Mouse (Mus musculus) heart, embryonic 12.5 days (tissue): ENCODE data around the gene E2f1. TPM values are rescaled to one million over a fixed set of nuclear protein-coding genes. Genes with fewer than 3 reads are reported as not detected.

Experiments used
- ATAC-seq: fragments of 200-750 bp; cut with Nextera tagmentation; 2 replicates; pipeline ENCODE4 v1.8.0; 2017; ENCODE audit warnings: moderate TSS enrichment, moderate library complexity; ENCODE audit not compliant: insufficient number of reproducible peaks, low FRiP score
- H3K27ac ChIP-seq: fragments of 300-500 bp; sonication (generic); 2 replicates; pipeline ENCODE4 v1.5.1; 2016; ENCODE audit warnings: mild to moderate bottlenecking, moderate library complexity; ENCODE audit not compliant: poor library complexity, severe bottlenecking
- H3K27me3 ChIP-seq: fragments of 300-500 bp; sonication (generic); replicated peaks from 2 replicates; pipeline ENCODE4 v1.6.1; 2016; ENCODE audit warnings: mild to moderate bottlenecking, moderate library complexity
- H3K36me3 ChIP-seq: fragments of 300-500 bp; sonication (generic); 2 replicates; pipeline ENCODE4 v1.6.1; 2016; ENCODE audit warnings: mild to moderate bottlenecking, moderate library complexity
- H3K4me1 ChIP-seq: fragments of 300-500 bp; sonication (generic); replicated peaks from 2 replicates; pipeline ENCODE4 v1.6.1; 2016; ENCODE audit warnings: mild to moderate bottlenecking
- H3K4me2 ChIP-seq: fragments of 300-500 bp; sonication (generic); 2 replicates; pipeline ENCODE4 v1.6.1; 2016; ENCODE audit warnings: mild to moderate bottlenecking, moderate library complexity
- H3K4me3 ChIP-seq: fragments of 300-500 bp; sonication (generic); 2 replicates; pipeline ENCODE4 v1.5.1; 2016; ENCODE audit warnings: mild to moderate bottlenecking
- H3K9ac ChIP-seq: fragments of 300-500 bp; sonication (generic); 2 replicates; pipeline ENCODE4 v1.6.1; 2016; ENCODE audit warnings: mild to moderate bottlenecking, moderate library complexity
- H3K9me3 ChIP-seq: fragments of 300-500 bp; sonication (generic); replicated peaks from 2 replicates; pipeline ENCODE4 v1.6.1; 2016; ENCODE audit warnings: mild to moderate bottlenecking, moderate library complexity
- WGBS: fragments of 180-500 bp; shearing (Covaris S2); methylation state at CpG from one replicate; pipeline ENCODE4 v1.1.7; 2016; 5-methylcytosine and 5-hydroxymethylcytosine counted together
- polyA plus RNA-seq: library from polyadenylated mRNA; unstranded; fragments of >200 nt; fragmentation: Nextera tagmentation; extraction: Ambion mirVana; gene quantifications from 2 replicates; pipeline ENCODE4 v1.2.1, GENCODE M21; 2016

Gene E2f1
- polyA plus RNA-seq, 1 experiment from 2014 or later = 21.7 TPM

DNA sequence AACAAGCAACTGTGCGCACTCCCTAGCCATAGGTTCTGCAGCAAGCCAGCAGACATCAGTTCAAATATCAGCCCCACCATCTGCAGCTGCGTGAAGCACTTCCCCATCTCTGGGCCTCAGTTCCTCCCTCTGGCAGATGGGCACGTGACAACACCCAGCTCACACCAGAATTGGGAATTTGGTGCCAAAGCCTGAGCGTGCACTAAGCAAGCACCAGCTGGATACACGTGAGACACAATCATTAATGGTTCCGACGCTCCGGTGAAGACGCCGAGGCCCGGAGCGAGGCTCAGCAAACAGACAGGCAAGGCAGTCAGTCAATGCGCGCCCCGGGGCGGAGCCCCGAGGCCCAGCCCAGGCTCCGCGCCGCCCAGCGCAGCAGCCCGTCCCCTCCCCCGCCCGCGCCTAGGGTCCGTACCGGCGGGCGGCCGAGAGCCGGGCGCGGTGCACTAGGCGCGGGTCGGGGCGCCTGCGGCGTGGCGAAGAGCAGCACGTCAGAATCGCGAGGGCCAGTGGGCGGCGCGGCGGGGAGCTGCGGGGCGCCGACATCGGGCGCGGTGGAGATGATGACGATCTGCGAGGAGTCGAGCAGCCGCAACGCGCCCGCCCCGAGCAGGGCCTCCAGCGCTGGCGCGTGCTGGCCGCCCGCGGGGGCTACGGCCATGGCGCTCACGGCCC is 482 bp downstream of the E2f1 start:
- Histone ChIP-seq H3K4me3 (peak overlapping the region; percentile 93), H3K9ac (peak overlapping the region; percentile 84), H3K4me2 (peak overlapping the region; percentile 86), H3K27me3 (no peaks in the 10 kb centered on the region), H3K36me3 (peaks cover 2% of the 10 kb centered on the region), H3K4me1 (peaks cover 36% of the 10 kb centered on the region), H3K27ac (peak overlapping the region; percentile 74), H3K9me3 (no peaks in the 10 kb centered on the region)
- WGBS = under 1% methylated on average over 70 of the region's 70 CpGs
- peak; percentile 87 for ATAC-seq

DNA sequence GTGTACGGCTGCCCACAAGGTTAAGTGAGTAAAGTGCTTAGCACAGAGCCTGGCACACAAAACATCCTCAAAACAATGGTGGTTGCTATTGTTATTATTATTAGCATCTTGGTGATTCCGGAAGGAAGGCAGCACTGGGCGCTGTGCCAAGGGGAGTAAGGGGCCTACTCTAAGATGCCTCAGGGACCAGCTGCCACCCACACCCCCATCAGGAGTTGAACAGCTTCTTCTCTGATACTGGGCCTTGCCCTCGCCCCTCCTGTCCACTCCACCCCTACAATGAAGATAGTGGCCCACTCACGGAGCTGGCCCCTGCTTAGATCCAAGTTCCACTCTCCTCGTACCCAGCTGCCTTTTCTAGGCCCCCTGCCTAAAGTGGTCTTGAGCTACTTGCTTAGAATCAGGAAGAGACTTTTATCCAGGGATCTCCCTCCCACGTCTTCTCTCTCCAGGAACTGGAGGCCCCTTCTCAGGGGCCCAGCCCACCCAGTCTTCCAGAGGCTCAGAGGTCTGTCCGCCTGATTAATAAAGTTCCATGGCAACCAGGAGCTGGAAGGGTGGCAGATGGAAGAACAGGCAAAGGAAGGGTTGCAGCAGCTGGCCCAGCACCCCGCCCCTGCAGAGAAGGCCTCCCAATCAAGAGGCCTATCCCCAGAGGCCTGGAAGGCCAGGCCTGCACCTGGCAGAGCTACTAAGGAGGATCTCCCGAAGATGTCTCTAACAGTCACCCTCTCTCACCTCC is 1.2 kb downstream of the E2f1 start:
- Histone ChIP-seq H3K9me3 (no peaks in the 10 kb centered on the region), H3K4me1 (peaks cover 36% of the 10 kb centered on the region), H3K9ac (peak overlapping the region; percentile 84), H3K27me3 (no peaks in the 10 kb centered on the region), H3K4me3 (peak overlapping the region; percentile 93), H3K36me3 (peaks cover 9% of the 10 kb centered on the region), H3K27ac (peak overlapping the region; percentile 74), H3K4me2 (peak overlapping the region; percentile 86)
- WGBS = 20% methylated on average over 10 of the region's 10 CpGs
- no peak for ATAC-seq

DNA sequence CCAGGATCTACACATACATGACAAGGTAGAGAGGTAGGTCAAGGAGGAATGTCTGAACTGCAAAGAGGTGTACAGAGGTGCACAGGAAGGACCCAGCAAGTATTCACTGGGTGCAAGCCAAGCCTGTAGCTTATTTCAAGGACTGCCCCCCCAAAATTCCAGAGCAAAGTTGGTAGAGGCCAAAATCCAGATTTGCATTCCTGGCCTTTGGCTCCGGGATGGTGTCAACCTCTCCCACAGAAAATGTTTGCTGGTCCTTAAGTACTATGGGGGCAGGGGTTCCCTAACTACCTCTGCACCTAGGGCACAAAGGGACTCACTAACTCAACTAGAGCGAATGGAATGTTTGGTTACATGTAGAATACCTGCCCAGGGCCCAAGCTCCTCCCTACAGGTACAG is 1.9 kb downstream of the E2f1 start:
- Histone ChIP-seq H3K9ac (no peak overlapping the region; the same call in 1 of the 2 replicates), H3K4me1 (peaks cover 36% of the 10 kb centered on the region)
- no peak for ATAC-seq

DNA sequence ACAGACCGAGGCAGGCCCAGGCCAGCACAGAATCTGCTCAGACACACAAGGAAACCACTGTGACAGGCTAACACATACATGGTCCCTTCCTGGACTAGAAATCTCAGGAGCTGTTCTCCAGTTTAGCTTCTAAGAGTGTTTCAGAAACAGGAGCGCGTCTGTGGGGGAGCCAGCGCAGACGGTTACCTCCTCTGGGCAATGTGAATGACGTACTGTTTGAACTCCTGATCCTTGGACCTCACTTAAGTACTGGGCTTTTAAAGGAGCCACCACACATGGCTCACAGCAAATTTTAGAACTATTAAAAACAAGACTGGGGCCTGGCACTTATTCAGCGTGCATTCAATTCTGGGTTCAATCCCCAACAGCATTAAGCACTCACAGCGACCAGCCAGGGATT is 3.1 kb downstream of the E2f1 start:
- H3K9me3 ChIP-seq = no peaks in the 10 kb centered on the region
- peaks cover 24% of the 10 kb centered on the region for H3K36me3 ChIP-seq
- ATAC-seq = no peak
- WGBS = 67% methylated on average over 8 of the region's 8 CpGs
- no peaks in the 10 kb centered on the region for H3K27me3 ChIP-seq
- peaks cover 36% of the 10 kb centered on the region for H3K4me1 ChIP-seq
- H3K4me3 ChIP-seq = no peak overlapping the region
- no peak overlapping the region for H3K9ac ChIP-seq
- H3K4me2 ChIP-seq = no peak overlapping the region
- no peak overlapping the region for H3K27ac ChIP-seq

More for the DNA sequence above, 1.9 kb downstream of the E2f1 start:
- no peaks in the 10 kb centered on the region for H3K9me3 ChIP-seq
- 78% methylated on average over 2 of the region's 2 CpGs for WGBS
- peaks cover 17% of the 10 kb centered on the region for H3K36me3 ChIP-seq
- no peak overlapping the region for H3K27ac ChIP-seq
- no peaks in the 10 kb centered on the region for H3K27me3 ChIP-seq
- H3K4me3 ChIP-seq = peak overlapping the region; percentile 93
- peak overlapping the region; percentile 86 for H3K4me2 ChIP-seq

DNA sequence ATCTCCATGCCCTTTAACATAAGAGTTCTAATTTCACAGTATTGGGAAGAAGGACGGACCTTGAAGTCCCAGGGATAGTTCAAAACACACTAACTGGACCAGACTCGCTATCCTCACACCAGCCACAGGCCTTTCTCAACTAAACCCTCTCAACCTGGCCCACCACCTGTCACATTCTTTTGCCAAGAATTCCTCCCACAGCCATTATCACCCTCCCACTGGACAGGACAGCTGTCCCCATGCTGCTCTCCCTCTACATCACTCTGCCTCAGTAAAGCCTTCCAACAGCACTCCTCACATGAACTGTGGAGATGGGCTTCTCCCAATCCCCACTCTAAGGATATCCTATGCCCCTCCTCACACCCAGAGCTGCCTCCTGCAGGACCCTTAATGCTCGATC is 4.1 kb downstream of the E2f1 start:
- Histone ChIP-seq H3K4me3 (no peak overlapping the region), H3K4me2 (no peak overlapping the region), H3K9me3 (no peaks in the 10 kb centered on the region), H3K9ac (0 out of 2 replicates have a peak overlapping the region, but pooled peaks have one; percentile 8), H3K27ac (no peak overlapping the region), H3K4me1 (peaks cover 32% of the 10 kb centered on the region), H3K36me3 (peaks cover 31% of the 10 kb centered on the region), H3K27me3 (no peaks in the 10 kb centered on the region)
- WGBS = 80% methylated on average over 3 of the region's 3 CpGs
- ATAC-seq = no peak

DNA sequence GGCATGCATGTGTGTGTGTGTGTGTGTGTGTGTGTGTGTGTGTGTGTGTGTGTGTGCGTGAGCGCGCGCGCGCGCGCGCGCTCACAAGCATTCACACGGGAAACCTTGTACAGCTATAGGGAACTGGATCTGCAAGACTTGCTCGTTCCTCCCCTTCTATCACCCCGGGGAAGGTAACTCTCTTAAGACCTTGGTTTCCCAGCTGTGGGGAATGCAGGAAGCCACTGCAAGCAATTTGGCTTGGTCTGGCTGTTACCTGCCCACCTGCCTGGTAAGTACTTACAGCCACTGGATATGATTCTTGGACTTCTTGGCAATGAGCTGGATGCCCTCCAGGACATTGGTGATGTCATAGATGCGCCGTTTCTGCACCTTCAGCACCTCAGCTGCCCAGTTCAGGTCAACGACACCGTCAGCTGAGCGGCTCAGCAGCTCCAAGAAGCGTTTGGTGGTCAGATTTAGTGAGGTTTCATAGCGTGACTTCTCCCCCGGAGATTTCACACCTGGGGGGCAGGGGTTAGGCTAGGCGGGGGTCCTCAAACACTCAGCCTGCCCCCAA is 6.0 kb downstream of the E2f1 start:
- Histone ChIP-seq H3K27ac (no peak overlapping the region), H3K4me1 (peaks cover 36% of the 10 kb centered on the region), H3K36me3 (peaks cover 36% of the 10 kb centered on the region), H3K9ac (no peak overlapping the region), H3K27me3 (no peaks in the 10 kb centered on the region), H3K4me3 (no peak overlapping the region), H3K4me2 (no peak overlapping the region), H3K9me3 (no peaks in the 10 kb centered on the region)
- WGBS = 90% methylated on average over 22 of the region's 22 CpGs
- no peak for ATAC-seq

DNA sequence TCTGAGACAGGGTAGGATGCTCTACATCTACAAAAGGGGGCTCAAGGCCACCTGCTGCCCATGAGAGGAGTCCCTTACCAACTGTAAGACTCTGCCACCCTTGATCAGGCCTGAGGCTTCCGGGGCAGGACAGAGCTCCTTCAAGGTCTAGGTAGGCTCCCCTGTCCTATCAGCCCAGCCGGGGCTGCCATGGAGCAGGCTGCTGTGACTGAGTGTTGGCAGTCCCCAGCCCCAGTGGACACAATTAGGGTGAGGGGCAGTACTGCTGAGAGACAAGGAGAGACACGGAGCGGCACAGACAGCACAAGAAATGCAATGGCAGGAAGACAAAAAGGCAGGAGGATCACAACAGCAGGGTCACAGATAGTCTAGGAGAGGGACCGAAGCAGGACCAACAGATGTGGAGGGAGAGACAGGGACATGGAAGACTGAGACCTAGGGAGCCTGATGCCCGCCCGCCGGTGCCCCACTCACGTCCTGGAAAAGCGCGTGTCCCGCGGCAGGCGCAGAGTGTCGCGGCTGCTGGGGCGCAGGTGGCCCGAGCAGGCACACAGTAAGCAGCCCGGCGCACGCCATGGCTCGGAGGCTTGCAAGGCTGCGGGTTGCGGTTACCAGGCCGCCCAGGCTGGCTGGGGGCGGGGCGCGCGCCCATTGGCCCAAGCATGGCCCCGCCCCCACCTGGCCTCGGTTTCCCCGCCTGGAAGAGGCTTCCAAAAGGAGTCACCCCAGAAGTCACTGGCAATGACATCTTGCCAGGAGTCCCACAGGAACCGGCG is 11.2 kb downstream of the E2f1 start, which contains the start of gene Necab3:
TSS of gene Necab3 (minus strand) at position 627 of the 776 bp plus-strand sequence.
- ATAC-seq = peak; percentile 47; the same call in 1 of the 2 replicates
- 6% methylated on average over 33 of the region's 34 CpGs for WGBS
- H3K27me3 ChIP-seq = 0 out of 2 replicates have a peak, but pooled peaks cover 5% of the 10 kb centered on the region
- peaks cover 26% of the 10 kb centered on the region for H3K36me3 ChIP-seq
- H3K9me3 ChIP-seq = no peaks in the 10 kb centered on the region
- H3K4me3 ChIP-seq = peak within 1 kb of the TSS; percentile 37
- peaks cover 34% of the 10 kb centered on the region for H3K4me1 ChIP-seq
- peak within 1 kb of the TSS; percentile 31; the same call in 1 of the 2 replicates for H3K9ac ChIP-seq
- peak within 1 kb of the TSS; percentile 68 for H3K4me2 ChIP-seq
- H3K27ac ChIP-seq = no peak within 1 kb of the TSS

DNA sequence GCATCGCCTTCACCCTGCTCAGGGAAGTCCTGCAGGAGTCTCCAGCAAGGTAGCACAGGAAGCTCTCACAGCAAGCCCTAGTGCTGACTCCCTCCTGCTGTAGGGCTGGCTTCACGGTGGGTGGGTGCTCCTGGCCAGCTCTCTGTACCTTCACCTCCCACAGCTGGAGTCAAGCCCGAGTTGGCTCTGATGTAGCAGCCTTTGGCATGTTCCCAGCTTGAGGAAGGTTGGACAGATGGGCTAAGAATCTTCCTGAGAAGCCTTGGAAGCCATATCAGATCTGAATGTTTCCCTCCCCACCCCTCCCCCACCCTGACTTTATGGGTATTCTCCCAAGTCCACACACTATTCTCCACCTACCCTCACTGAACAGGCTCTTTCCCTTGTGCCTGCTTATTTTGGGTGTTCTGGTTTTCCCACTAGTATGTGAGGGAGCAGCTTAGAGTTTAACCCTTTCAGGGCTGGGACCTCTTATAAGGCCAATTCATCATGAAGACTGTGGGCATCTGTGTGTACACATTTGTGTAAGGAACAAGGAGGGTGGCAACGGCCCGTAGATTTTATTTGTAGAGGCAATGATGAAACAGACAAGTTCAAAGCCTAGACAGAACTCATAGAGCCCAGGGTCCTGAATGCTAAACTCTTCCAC is 12.4 kb downstream of the E2f1 start:
- H3K9ac ChIP-seq = no peak overlapping the region

DNA sequence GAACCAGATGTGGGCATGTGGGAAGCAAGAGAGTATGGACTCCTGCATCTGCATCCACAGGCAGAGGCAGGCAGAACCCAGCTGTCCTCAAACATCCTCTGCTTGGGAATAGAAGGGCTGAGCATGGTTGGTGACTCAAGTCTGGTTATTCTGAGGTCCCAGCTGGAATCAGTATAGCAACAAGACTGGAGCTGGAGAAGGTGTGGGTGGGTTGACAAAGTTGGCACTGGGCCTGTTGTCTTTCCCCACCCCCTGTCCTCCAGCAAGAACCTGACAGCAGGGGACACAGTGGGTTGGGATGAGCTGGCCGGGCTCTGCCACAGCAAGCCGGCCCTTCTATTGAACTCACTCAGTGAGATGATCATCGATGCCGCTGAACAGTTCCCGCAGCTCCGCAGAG is 14.5 kb downstream of the E2f1 start:
- H3K4me2 ChIP-seq = no peak overlapping the region
- 78% methylated on average over 6 of the region's 6 CpGs for WGBS
- peaks cover 33% of the 10 kb centered on the region for H3K27me3 ChIP-seq
- no peak for ATAC-seq
- H3K9me3 ChIP-seq = no peaks in the 10 kb centered on the region
- H3K4me1 ChIP-seq = peaks cover 47% of the 10 kb centered on the region
- peaks cover 1% of the 10 kb centered on the region; the same call in 1 of the 2 replicates for H3K36me3 ChIP-seq
- H3K9ac ChIP-seq = no peak overlapping the region
- no peak overlapping the region for H3K27ac ChIP-seq
- no peak overlapping the region for H3K4me3 ChIP-seq

More for the DNA sequence above, 12.4 kb downstream of the E2f1 start:
- peaks cover 17% of the 10 kb centered on the region for H3K36me3 ChIP-seq
- peaks cover 12% of the 10 kb centered on the region; the same call in 1 of the 2 replicates for H3K27me3 ChIP-seq
- H3K4me1 ChIP-seq = peaks cover 38% of the 10 kb centered on the region
- WGBS = 54% methylated on average over 5 of the region's 5 CpGs
- no peak for ATAC-seq
- H3K9me3 ChIP-seq = no peaks in the 10 kb centered on the region
- H3K4me3 ChIP-seq = no peak overlapping the region
- H3K27ac ChIP-seq = no peak overlapping the region
- no peak overlapping the region for H3K4me2 ChIP-seq

DNA sequence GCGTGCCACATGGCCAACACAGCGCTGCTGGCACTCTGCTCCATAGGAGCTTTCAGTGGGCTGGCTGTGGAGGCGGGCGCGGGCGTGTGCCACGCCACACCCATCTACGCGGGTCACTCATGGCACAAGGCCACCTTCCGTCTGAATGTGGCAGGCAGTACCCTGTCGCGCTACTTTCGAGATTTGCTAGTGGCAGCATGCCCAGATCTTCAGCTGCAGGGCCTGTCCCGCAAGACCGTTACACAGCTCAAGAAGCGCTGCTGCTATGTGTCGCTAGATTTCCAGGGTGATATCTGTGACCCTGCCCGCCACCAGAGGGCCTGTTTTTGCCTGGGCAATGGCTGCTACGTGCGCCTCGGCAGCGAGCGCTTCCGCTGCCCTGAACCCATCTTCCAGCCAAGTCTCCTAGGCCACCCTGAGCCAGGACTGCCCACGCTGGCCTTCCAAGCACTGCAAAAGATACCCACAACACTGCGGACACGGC is 17.2 kb downstream of the E2f1 start:
- Histone ChIP-seq H3K9me3 (no peaks in the 10 kb centered on the region), H3K36me3 (no peaks in the 10 kb centered on the region), H3K27me3 (peaks cover 38% of the 10 kb centered on the region), H3K4me2 (peak overlapping the region; percentile 65), H3K9ac (peak overlapping the region; percentile 42), H3K4me3 (peak overlapping the region; percentile 32), H3K4me1 (peaks cover 46% of the 10 kb centered on the region), H3K27ac (no peak overlapping the region)
- WGBS = 17% methylated on average over 27 of the region's 27 CpGs
- peak; percentile 15; the same call in 1 of the 2 replicates for ATAC-seq
